Mouse (Mus musculus) E14TG2a.4 (cell line): ENCODE results near the gene Map2k7.

ENCODE experiments used
- CTCF ChIP-seq: conservative IDR thresholded peaks from 2 replicates; pipeline ENCODE4 v1.5.1; 2014; ENCODE audit warnings: low read length
- NANOG ChIP-seq: IDR thresholded peaks from 2 replicates; pipeline ENCODE4 v1.6.1; 2014; ENCODE audit warnings: borderline replicate concordance, low read length, mixed read lengths
- POU5F1 ChIP-seq: IDR thresholded peaks from 2 replicates; pipeline ENCODE4 v1.6.1; 2014; ENCODE audit warnings: low read length, borderline replicate concordance

DNA sequence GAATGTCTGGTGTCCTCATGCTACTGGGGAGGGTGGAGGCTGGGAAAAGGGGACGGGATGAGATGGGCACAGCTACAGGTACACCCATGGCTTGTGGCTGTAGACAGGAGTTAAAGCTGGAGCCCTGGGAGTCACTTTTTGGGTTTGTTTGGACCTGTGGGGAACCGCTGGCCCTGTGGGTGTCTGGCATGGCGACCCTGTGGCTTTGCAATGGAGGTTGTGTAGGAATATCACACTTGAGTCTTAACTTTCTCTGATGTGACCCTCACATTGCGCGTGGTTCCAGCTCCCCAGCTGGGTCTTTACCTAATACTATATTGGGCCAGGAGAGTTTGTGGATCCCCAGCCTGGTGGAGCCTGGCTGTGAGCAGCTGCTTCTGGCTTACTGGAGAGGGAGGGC lies 6.5 kb downstream of the Map2k7 start:
- TF ChIP-seq CTCF, result no peak
- no peak for TF ChIP-seq POU5F1
- TF ChIP-seq NANOG, result no peak
